Mouse (Mus musculus) hindbrain, embryonic 13.5 days (tissue): ENCODE measurements at regions not wholly inside any gene's neighbourhood (a gene's known extent, or its start where the extent isn't known, plus 50 kb on each side); places are given as distances from the start of the nearest gene placed in this dataset.
A peak's percentile ranks its signal among the peaks of the same experiment; 100 is the strongest.

Experiments used
- ATAC-seq: fragments of 200-750 bp; cut with Nextera tagmentation; 2 replicates; pipeline ENCODE4 v1.8.0; 2017; ENCODE audit warnings: moderate TSS enrichment; ENCODE audit not compliant: low FRiP score
- H3K27ac ChIP-seq: fragments of 300-500 bp; sonication (generic); 2 replicates; pipeline ENCODE4 v1.5.1; 2015; ENCODE audit warnings: inconsistent platforms, mild to moderate bottlenecking, moderate library complexity
- H3K27me3 ChIP-seq: fragments of 300-500 bp; sonication (generic); 2 replicates; pipeline ENCODE4 v1.6.1; 2015; ENCODE audit warnings: mild to moderate bottlenecking, inconsistent platforms
- H3K36me3 ChIP-seq: fragments of 300-500 bp; sonication (generic); 2 replicates; pipeline ENCODE4 v1.6.1; 2015; ENCODE audit warnings: mild to moderate bottlenecking, inconsistent platforms
- H3K4me1 ChIP-seq: fragments of 300-500 bp; sonication (generic); replicated peaks from 2 replicates; pipeline ENCODE4 v1.6.1; 2015; ENCODE audit warnings: inconsistent platforms
- H3K4me2 ChIP-seq: fragments of 300-500 bp; sonication (generic); 2 replicates; pipeline ENCODE4 v1.6.1; 2015; ENCODE audit warnings: inconsistent platforms, mild to moderate bottlenecking, moderate library complexity
- H3K4me3 ChIP-seq: fragments of 300-500 bp; sonication (generic); 2 replicates; pipeline ENCODE4 v1.5.1; 2015; ENCODE audit warnings: mild to moderate bottlenecking, inconsistent platforms
- H3K9ac ChIP-seq: fragments of 300-500 bp; sonication (generic); 2 replicates; pipeline ENCODE4 v1.6.1; 2015; ENCODE audit warnings: mild to moderate bottlenecking, inconsistent platforms
- H3K9me3 ChIP-seq: fragments of 300-500 bp; sonication (generic); 2 replicates; pipeline ENCODE4 v1.6.1; 2016; ENCODE audit warnings: inconsistent platforms
- WGBS: fragments of 180-500 bp; shearing (Covaris S2); methylation state at CpG from one replicate; pipeline ENCODE4 v1.1.7; 2015; 5-methylcytosine and 5-hydroxymethylcytosine counted together

DNA sequence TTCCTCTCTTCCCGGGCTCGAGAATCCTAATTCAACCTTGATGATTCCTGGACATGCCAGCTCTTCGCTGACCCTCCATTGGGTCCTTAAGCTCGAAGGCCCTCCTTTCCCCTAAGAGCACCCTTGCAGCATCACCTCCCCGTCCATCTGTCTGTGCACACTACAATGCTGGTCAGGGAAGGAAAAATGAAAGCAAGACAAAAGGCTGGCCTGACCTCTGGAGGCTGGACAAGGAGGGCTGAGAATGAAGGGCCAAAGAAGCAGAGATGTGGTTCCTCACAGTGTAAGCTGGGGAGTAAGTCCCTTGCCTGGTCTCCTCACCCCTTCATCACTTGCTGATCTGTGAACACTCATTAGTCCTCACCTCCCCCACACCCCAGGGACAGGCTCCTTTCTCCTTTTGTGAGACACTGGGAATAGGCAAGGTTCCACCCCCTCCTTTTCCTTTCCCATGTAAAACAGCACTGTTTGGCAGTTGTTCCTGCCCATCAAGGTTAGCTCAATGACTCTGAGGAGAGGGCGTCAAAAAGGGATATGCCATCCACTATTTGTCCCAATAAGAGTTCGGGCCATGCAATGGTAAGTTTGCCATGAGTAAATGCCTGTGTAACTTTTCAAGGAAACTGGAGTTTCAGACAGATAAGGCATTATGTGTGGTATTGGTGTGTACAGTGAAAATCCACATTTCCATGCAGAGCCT, 332.3 kb downstream of the Diras2 start:
- Histone ChIP-seq H3K4me3 (no peak overlapping the region), H3K27ac (no peak overlapping the region), H3K36me3 (no peaks in the 10 kb centered on the region), H3K9ac (no peak overlapping the region), H3K9me3 (no peaks in the 10 kb centered on the region), H3K4me1 (peaks cover 6% of the 10 kb centered on the region), H3K4me2 (no peak overlapping the region), H3K27me3 (peaks cover 15% of the 10 kb centered on the region; the same call in 1 of the 2 replicates)
- no peak for ATAC-seq
- 70% methylated on average over 7 of the region's 7 CpGs for WGBS

DNA sequence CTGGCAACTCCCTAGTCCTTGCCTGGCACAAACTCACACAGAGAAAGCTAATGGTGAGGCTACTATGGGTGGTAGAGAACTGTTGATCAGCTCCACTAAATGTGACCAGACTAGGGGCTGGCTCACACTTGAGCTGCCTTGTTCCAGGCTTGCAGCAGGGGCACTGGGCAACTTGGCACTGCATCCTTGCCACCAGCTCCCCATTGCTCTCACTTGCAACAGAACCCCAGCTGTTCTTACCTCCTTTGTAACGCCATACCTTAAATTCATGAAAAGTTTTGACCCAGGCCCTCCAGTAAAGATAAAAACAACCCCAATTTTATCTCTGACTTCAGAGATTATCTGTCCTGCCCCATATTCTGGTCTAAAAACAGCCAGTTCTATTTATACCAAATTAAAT, 328.7 kb downstream of the Diras2 start:
- H3K27me3 ChIP-seq = 0 out of 2 replicates have a peak, but pooled peaks cover 5% of the 10 kb centered on the region
- ATAC-seq = no peak
- no peaks in the 10 kb centered on the region for H3K9me3 ChIP-seq
- no peak overlapping the region for H3K9ac ChIP-seq
- no peaks in the 10 kb centered on the region for H3K36me3 ChIP-seq
- no peak overlapping the region for H3K4me2 ChIP-seq
- H3K4me3 ChIP-seq = no peak overlapping the region
- H3K27ac ChIP-seq = no peak overlapping the region
- no peaks in the 10 kb centered on the region for H3K4me1 ChIP-seq
- WGBS = 81% methylated on average over 1 of the region's 1 CpGs

GRCm38 (mm10) chr13:52205951-52206350, 325.1 kb downstream of the Diras2 start:
- Histone ChIP-seq H3K36me3 (no peaks in the 10 kb centered on the region), H3K9me3 (no peaks in the 10 kb centered on the region), H3K27ac (no peak overlapping the region), H3K4me2 (no peak overlapping the region), H3K4me3 (no peak overlapping the region), H3K27me3 (0 out of 2 replicates have a peak, but pooled peaks cover 5% of the 10 kb centered on the region), H3K9ac (no peak overlapping the region), H3K4me1 (no peaks in the 10 kb centered on the region)
- WGBS = 81% methylated on average over 4 of the region's 4 CpGs
- no peak for ATAC-seq

DNA sequence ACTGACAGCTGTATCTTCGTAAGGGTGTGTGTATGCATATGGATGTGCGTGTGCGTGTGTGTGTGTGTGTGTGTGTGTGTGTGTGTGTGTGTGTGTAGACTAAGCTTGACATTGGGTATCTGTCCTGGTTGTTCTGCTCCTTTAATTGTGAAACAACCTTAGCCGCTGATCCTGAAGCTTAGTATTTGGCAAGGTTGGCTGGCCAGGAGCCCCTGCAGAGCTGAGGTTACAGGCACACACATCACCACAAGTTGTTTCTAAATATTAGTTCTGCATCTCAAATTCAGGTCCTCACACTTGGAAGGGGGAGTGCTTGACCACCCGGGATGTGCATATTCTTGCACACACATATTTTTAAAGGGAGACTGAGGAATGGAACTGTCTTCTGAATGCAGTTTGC, 314.7 kb downstream of the Diras2 start:
- Histone ChIP-seq H3K4me3 (no peak overlapping the region), H3K4me1 (no peaks in the 10 kb centered on the region), H3K9me3 (no peaks in the 10 kb centered on the region), H3K4me2 (no peak overlapping the region), H3K27ac (no peak overlapping the region), H3K36me3 (no peaks in the 10 kb centered on the region), H3K9ac (no peak overlapping the region), H3K27me3 (peaks cover 36% of the 10 kb centered on the region)
- ATAC-seq = no peak
- 88% methylated on average over 5 of the region's 5 CpGs for WGBS

- 78% methylated on average over 5 of the region's 5 CpGs for WGBS
- H3K4me3 ChIP-seq = no peak overlapping the region
- H3K9ac ChIP-seq = no peak overlapping the region
- H3K4me2 ChIP-seq = no peak overlapping the region
- H3K27me3 ChIP-seq = peaks cover 43% of the 10 kb centered on the region
- ATAC-seq = no peak
- no peaks in the 10 kb centered on the region for H3K36me3 ChIP-seq
- no peak overlapping the region for H3K27ac ChIP-seq
- H3K4me1 ChIP-seq = no peaks in the 10 kb centered on the region
- no peaks in the 10 kb centered on the region for H3K9me3 ChIP-seq
Measured at GRCm38 (mm10) chr13:52217066-52217465, 314.0 kb downstream of the Diras2 start.

DNA sequence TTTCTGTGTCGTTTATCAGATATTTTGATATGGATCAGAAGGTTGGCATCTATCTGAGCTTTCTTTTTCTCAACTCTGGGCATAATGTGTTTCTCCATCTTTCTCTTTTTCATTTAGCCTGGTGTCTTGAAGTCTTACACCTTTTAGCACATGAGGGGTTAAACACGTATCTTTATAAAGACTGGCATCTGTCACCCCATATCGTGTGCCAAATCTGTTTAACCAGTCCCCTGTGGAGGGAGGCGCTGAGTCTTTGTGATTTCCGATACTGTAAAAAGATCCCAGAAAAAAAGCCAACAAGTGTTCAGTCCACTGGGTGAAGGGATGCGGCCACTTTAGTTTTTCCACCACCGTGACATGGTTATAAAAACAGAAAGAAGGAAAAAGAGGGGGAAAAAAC, 313.3 kb downstream of the Diras2 start:
- WGBS = 64% methylated on average over 7 of the region's 7 CpGs
- peaks cover 48% of the 10 kb centered on the region for H3K27me3 ChIP-seq
- no peak overlapping the region for H3K4me3 ChIP-seq
- H3K4me2 ChIP-seq = no peak overlapping the region
- no peak overlapping the region for H3K9ac ChIP-seq
- H3K9me3 ChIP-seq = no peaks in the 10 kb centered on the region
- no peak overlapping the region for H3K27ac ChIP-seq
- H3K36me3 ChIP-seq = no peaks in the 10 kb centered on the region
- H3K4me1 ChIP-seq = peaks cover 6% of the 10 kb centered on the region
- no peak for ATAC-seq

DNA sequence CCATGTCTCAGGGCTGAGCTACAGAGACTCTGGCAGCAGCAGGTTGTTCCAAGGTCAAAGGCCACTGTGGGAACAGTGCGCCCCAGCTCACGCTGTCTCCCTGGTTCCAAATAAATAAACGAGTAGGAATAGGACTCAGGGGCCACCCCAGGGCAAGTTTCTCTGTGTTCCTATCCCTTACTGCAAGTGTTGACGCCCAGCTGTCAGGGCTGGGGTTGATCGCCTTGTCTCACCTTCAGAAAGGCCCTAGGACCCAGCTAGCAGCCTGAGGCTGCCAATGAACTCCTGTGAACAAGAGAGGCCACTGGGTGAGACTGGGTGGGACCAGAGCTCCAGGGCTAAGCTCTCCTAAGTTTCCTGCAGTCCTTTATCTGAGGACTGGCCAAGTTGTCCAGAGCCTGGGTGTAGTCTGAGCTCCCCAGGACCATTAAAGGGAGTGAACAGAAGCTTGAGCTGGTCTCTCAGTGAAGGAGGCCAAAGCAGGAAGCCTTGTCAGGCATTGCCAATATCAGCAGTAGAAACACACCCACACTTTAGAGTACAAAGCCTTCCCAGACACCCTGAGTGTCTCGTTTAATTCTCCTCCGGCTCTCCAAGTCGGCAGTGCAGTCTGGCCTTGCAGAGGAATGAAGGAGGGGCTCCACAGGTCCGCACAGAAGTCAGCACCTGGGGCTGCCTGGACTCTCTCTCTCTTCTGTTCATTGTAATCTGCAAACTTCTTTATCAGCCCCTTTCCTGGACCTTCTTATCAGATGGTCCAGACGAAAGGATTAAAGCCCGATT, 308.6 kb downstream of the Diras2 start:
- WGBS = 33% methylated on average over 11 of the region's 11 CpGs
- Histone ChIP-seq H3K4me2 (no peak overlapping the region), H3K9me3 (no peaks in the 10 kb centered on the region), H3K36me3 (no peaks in the 10 kb centered on the region), H3K27me3 (peaks cover 74% of the 10 kb centered on the region), H3K4me3 (no peak overlapping the region), H3K27ac (no peak overlapping the region), H3K4me1 (peaks cover 15% of the 10 kb centered on the region), H3K9ac (no peak overlapping the region)
- ATAC-seq = no peak

GRCm38 (mm10) chr13:52223098-52223962, 307.7 kb downstream of the Diras2 start:
- peak; percentile 63; the same call in 1 of the 2 replicates for ATAC-seq
- Histone ChIP-seq H3K27me3 (peaks cover 76% of the 10 kb centered on the region), H3K36me3 (no peaks in the 10 kb centered on the region), H3K4me3 (no peak overlapping the region), H3K27ac (0 out of 2 replicates have a peak overlapping the region, but pooled peaks have one; percentile 19), H3K9me3 (no peaks in the 10 kb centered on the region), H3K4me2 (no peak overlapping the region), H3K9ac (no peak overlapping the region), H3K4me1 (peaks cover 15% of the 10 kb centered on the region)
- 35% methylated on average over 6 of the region's 6 CpGs for WGBS

DNA sequence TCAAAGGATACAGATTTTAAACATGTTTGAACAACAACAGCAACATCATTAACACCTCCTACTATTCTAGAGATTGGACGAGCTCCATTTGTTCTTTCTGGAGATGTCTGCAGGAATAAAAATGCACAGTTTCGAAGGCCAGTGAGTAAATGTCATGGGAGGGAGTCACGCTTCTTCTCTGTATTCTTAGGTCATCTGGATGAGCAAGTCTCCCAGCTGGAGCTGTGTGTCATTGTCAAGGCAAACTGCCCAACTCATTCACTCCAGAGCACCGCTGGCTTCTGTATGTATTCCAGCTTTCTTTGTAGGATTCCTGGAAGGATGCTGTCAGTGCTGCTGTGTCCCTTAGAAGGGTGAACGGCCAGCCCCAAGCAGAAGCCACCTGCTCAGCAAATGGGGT, 297.1 kb downstream of the Diras2 start:
- Histone ChIP-seq H3K4me1 (no peaks in the 10 kb centered on the region), H3K4me2 (no peak overlapping the region), H3K9ac (no peak overlapping the region), H3K9me3 (no peaks in the 10 kb centered on the region), H3K27me3 (no peaks in the 10 kb centered on the region; the same call in 1 of the 2 replicates), H3K36me3 (no peaks in the 10 kb centered on the region), H3K4me3 (no peak overlapping the region), H3K27ac (no peak overlapping the region)
- no peak for ATAC-seq
- 75% methylated on average over 5 of the region's 5 CpGs for WGBS

GRCm38 (mm10) chr13:52236105-52236504, 295.0 kb downstream of the Diras2 start:
- Histone ChIP-seq H3K27me3 (no peaks in the 10 kb centered on the region; the same call in 1 of the 2 replicates), H3K9me3 (no peaks in the 10 kb centered on the region), H3K36me3 (no peaks in the 10 kb centered on the region), H3K4me1 (no peaks in the 10 kb centered on the region), H3K27ac (no peak overlapping the region), H3K9ac (no peak overlapping the region), H3K4me2 (no peak overlapping the region), H3K4me3 (no peak overlapping the region)
- no peak for ATAC-seq
- WGBS = 62% methylated on average over 10 of the region's 10 CpGs

GRCm38 (mm10) chr13:52239563-52239962, 291.5 kb downstream of the Diras2 start:
- Histone ChIP-seq H3K9me3 (no peaks in the 10 kb centered on the region), H3K4me3 (no peak overlapping the region), H3K4me2 (no peak overlapping the region), H3K27me3 (no peaks in the 10 kb centered on the region), H3K4me1 (no peaks in the 10 kb centered on the region), H3K36me3 (no peaks in the 10 kb centered on the region), H3K27ac (no peak overlapping the region), H3K9ac (no peak overlapping the region)
- no peak for ATAC-seq
- 97% methylated on average over 1 of the region's 1 CpGs for WGBS

GRCm38 (mm10) chr13:52241761-52242160, 289.3 kb downstream of the Diras2 start:
- Histone ChIP-seq H3K4me3 (no peak overlapping the region), H3K4me1 (no peaks in the 10 kb centered on the region)
- WGBS = 53% methylated on average over 1 of the region's 1 CpGs

More at GRCm38 (mm10) chr13:52241761-52242160, 289.3 kb downstream of the Diras2 start:
- Histone ChIP-seq H3K27me3 (no peaks in the 10 kb centered on the region), H3K9ac (no peak overlapping the region), H3K36me3 (no peaks in the 10 kb centered on the region), H3K27ac (no peak overlapping the region), H3K9me3 (no peaks in the 10 kb centered on the region), H3K4me2 (no peak overlapping the region)
- ATAC-seq = no peak
